ENCODE assay signal across 9 mouse cellular contexts in the genomic region with DNA sequence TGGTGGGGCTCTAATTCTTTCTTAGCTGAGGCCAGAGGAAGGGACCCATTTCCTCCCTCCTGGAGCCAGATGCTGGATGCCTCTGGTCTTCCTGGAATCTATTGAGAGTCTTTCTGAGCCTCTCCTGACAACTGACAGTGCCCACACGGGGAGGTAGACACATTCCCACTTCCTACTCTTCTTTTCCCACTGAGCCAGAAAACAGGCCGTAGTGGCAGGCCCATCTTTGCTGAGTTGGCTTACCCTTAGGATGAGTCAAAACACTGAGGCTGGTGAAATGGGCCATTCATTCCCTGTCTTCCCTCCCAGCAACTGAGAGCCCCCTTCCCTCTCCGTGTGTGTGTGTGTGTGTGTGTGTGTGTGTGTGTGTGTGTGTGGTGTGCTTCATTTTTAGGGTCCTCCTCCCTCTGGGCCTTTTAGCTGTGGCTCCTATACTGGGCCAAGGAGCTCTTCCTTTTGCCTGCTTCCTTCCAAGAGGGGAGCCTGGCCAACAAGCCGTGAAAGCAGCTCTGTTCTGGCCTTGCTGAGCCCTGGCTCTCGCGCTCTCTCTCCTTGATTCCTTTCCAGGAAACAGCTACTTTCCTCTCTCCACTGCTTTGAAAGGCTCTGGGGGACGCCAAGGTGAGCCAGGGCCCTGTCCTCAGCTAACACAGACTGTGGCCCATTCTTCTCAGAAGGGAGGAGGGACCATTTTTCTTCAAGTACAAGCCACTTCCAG. TPM values are rescaled to one million over a fixed set of nuclear protein-coding genes. Genes with fewer than 3 reads are reported as not detected.
DNase-seq lines count a peak whose midpoint lies in the region; ATAC-seq and TF ChIP-seq lines count a peak whose summit lies in the region.
"Had no signal": no experiment of that assay in that cellular context is flagged by ENCODE, and none has a peak within 500 bp of the region (broad histone marks: within the 10 kb centered on the region; RNA-seq: fewer than 3 reads in every experiment).

No protein-coding gene starts in this region.

- peak; percentile 79 for ATAC-seq in hindbrain, postnatal 0 days

- H3K27ac ChIP-seq in hindbrain, postnatal 0 days = peak overlapping the region; percentile 45; the same call in 1 of the 2 replicates

- no peak overlapping the region for H3K4me3 ChIP-seq in hindbrain, postnatal 0 days (ENCODE audit: low read length)
- H3K4me3 ChIP-seq: myocyte had no signal

- no peak overlapping the region for H3K4me2 ChIP-seq in hindbrain, postnatal 0 days (ENCODE audit: low read depth, low read length)

- no peaks in the 10 kb centered on the region for H3K36me3 ChIP-seq in hindbrain, postnatal 0 days (ENCODE audit: insufficient read depth, low read length)

- no peaks in the 10 kb centered on the region for H3K9me3 ChIP-seq in hindbrain, postnatal 0 days (ENCODE audit: low read length)

- no peak overlapping the region for H3K9ac ChIP-seq in hindbrain, postnatal 0 days (replicated peaks; ENCODE audit: low read length)

- no peak for TF ChIP-seq CTCF in hindbrain, postnatal 0 days (IDR thresholded peaks at IDR 0.05; ENCODE audit: low read depth)

- H3K4me1 ChIP-seq in hindbrain, postnatal 0 days (ENCODE audit: insufficient read depth, low read length) = 0 out of 2 replicates have a peak, but pooled peaks cover 14% of the 10 kb centered on the region

- no peaks in the 10 kb centered on the region for H3K27me3 ChIP-seq in hindbrain, postnatal 0 days (ENCODE audit: insufficient read depth, low read length)

- WGBS in hindbrain, postnatal 0 days = 28% methylated on average over 7 of the region's 7 CpGs

- DNase-seq in lung, postnatal 14 days = peak; percentile 20
- DNase-seq in lung, postnatal 36 days = no peak
- peak; percentile 32 to 64 for DNase-seq in frontal cortex, postnatal 14 days (ENCODE audit: low spot score in 2 of 2)
- DNase-seq in hindbrain, postnatal 0 days (ENCODE audit: low spot score) = peak; percentile 67
- peak; percentile 35 for DNase-seq in right cerebral cortex, postnatal 4 days
- no peak for DNase-seq in urinary bladder, postnatal 10 days (ENCODE audit: low spot score)
- no peak for DNase-seq in kidney, adult 9 months

RNA-seq across cellular contexts. Expression of a gene that starts 6.1 kb away (rescaled TPM):
- 2.4 and 19.4 TPM in 2 replicates for total RNA-seq in hindbrain, postnatal 0 days (2014; rRNA removed)
- polyA plus RNA-seq in hindbrain, postnatal 0 days (2015; fragmentation: Nextera tagmentation; extraction: Ambion mirVana) = 8.9 and 12.4 TPM in 2 replicates
- total RNA-seq: adrenal gland, postnatal 36 days had no signal

RNA-seq across cellular contexts. Expression of a gene that starts 59.0 kb away (rescaled TPM):
- 19.2 and 43.1 TPM in 2 replicates for total RNA-seq in hindbrain, postnatal 0 days (2014; rRNA removed)
- polyA plus RNA-seq in hindbrain, postnatal 0 days (2015; fragmentation: Nextera tagmentation; extraction: Ambion mirVana) = 1.9 and 4.8 TPM in 2 replicates

Comparison
In these comparisons a context has a peak if more than half of its experiments do, and no peak if none do; other contexts are left out.
1. DNase-seq: peak in lung, postnatal 14 days (single experiment), frontal cortex, postnatal 14 days (2 of 2), hindbrain, postnatal 0 days (single experiment) and right cerebral cortex, postnatal 4 days (single experiment); none in lung, postnatal 36 days (single experiment), urinary bladder, postnatal 10 days (single experiment) and kidney, adult 9 months (single experiment).